20 mouse cellular contexts compared by ENCODE assay signal in the genomic region with DNA sequence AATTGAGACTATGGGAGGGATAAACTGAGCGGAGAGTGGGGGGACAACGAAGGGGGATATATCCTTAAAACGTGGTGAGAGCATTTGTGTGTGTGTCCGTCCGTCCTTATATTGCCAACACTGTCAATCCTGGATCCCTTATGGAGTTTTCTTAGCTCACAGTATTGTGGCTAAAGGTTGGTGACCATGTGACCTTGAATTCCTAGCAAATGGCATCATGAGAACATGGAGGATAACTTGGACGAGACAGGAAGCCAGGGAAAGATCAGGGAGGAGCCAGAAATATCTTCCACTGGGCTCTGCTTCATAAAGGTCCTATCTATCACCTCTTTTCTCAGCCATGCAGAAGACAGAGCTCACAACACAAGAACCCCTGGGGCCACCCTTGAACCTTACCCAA. TPM values are rescaled to one million over a fixed set of nuclear protein-coding genes. Genes with fewer than 3 reads are reported as not detected.
DNase-seq lines count a peak whose midpoint lies in the region; ATAC-seq and TF ChIP-seq lines count a peak whose summit lies in the region.
"Had no signal": no experiment of that assay in that cellular context is flagged by ENCODE, and none has a peak within 500 bp of the region (broad histone marks: within the 10 kb centered on the region; RNA-seq: fewer than 3 reads in every experiment).

No protein-coding gene starts in this region.

- ATAC-seq in hindbrain, embryonic 12.5 days (ENCODE audit: low FRiP score), result no peak
- ATAC-seq in hindbrain, embryonic 16.5 days, result no peak
- ATAC-seq: hindbrain, postnatal 0 days had no signal

- H3K27ac ChIP-seq in hindbrain, embryonic 12.5 days, result peak overlapping the region; percentile 85; the same call in 1 of the 2 replicates
- no peak overlapping the region for H3K27ac ChIP-seq in hindbrain, embryonic 16.5 days (ENCODE audit: low read depth, low read length)
- H3K27ac ChIP-seq in embryonic fibroblast, embryonic 13.5 days (ENCODE audit: insufficient read depth, low read length), result peak overlapping the region; percentile 58; the same call in 1 of the 2 replicates
- H3K27ac ChIP-seq: forebrain, embryonic 12.5 days; hindbrain, postnatal 0 days; limb, embryonic 13.5 days; liver, embryonic 14.5 days had no signal

- H3K9ac ChIP-seq in hindbrain, embryonic 12.5 days, result no peak overlapping the region
- H3K9ac ChIP-seq in hindbrain, embryonic 16.5 days (ENCODE audit: low read depth, low read length), result no peak overlapping the region
- H3K9ac ChIP-seq: embryonic facial prominence, embryonic 15.5 days; forebrain, embryonic 12.5 days; limb, embryonic 13.5 days; liver, embryonic 14.5 days had no signal

- intact Hi-C loops in heart, postnatal 14 days (cut with DNase I), result no loop called here

- TF ChIP-seq POLR2A in embryonic fibroblast, embryonic 13.5 days (IDR thresholded peaks at IDR 0.05; ENCODE audit: low read depth, low read length), result no peak

- no peak overlapping the region for H3K4me3 ChIP-seq in hindbrain, embryonic 12.5 days
- no peak overlapping the region for H3K4me3 ChIP-seq in hindbrain, embryonic 16.5 days (ENCODE audit: low read length)
- H3K4me3 ChIP-seq in embryonic fibroblast, embryonic 13.5 days (ENCODE audit: insufficient read depth, low read length), result no peak overlapping the region
- H3K4me3 ChIP-seq: embryonic facial prominence, embryonic 15.5 days; forebrain, embryonic 12.5 days; limb, embryonic 13.5 days had no signal

- DNase-seq in heart, adult 11 months, result peak; percentile 86
- DNase-seq in heart, postnatal 14 days, result no peak
- DNase-seq in 3134 (ENCODE audit: extremely low read depth, insufficient read length, low spot score), result peak; percentile 25
- DNase-seq in embryo, embryonic 9.5 days (ENCODE audit: extremely low spot score), result no peak
- DNase-seq in adrenal gland, postnatal 14 days, result no peak
- DNase-seq: cerebellum, adult 9-11 months; gastrocnemius, postnatal 14 days; kidney, adult 18-20 months; kidney, postnatal 25 days; layer of hippocampus, adult 9-11 months; lung, postnatal 14 days; thymus, postnatal 14 days had no signal

- 89% methylated on average over 6 of the region's 6 CpGs for WGBS in hindbrain, embryonic 12.5 days
- WGBS in hindbrain, embryonic 16.5 days, result 91% methylated on average over 6 of the region's 6 CpGs

- H3K4me1 ChIP-seq in hindbrain, embryonic 12.5 days, result peaks cover 95% of the 10 kb centered on the region
- peaks cover 61% of the 10 kb centered on the region for H3K4me1 ChIP-seq in hindbrain, embryonic 16.5 days (ENCODE audit: control insufficient read depth, insufficient read depth, low read depth, low read length)
- peaks cover 38% of the 10 kb centered on the region for H3K4me1 ChIP-seq in embryonic fibroblast, embryonic 13.5 days (ENCODE audit: control insufficient read depth, insufficient read depth, low read length)

- H3K4me2 ChIP-seq in hindbrain, embryonic 12.5 days (replicated peaks), result no peak overlapping the region
- H3K4me2 ChIP-seq in hindbrain, embryonic 16.5 days (ENCODE audit: low read length), result no peak overlapping the region
- H3K4me2 ChIP-seq: embryonic facial prominence, embryonic 15.5 days; forebrain, embryonic 12.5 days; limb, embryonic 13.5 days had no signal

- H3K27me3 ChIP-seq in hindbrain, embryonic 12.5 days, result no peaks in the 10 kb centered on the region
- no peaks in the 10 kb centered on the region for H3K27me3 ChIP-seq in hindbrain, embryonic 16.5 days (replicated peaks; ENCODE audit: control insufficient read depth, insufficient read depth, low read length)
- H3K27me3 ChIP-seq: embryonic facial prominence, embryonic 15.5 days; forebrain, embryonic 12.5 days; limb, embryonic 13.5 days had no signal

- no peaks in the 10 kb centered on the region for H3K9me3 ChIP-seq in hindbrain, embryonic 12.5 days (replicated peaks)
- H3K9me3 ChIP-seq in hindbrain, embryonic 16.5 days (ENCODE audit: control insufficient read depth, low read length), result no peaks in the 10 kb centered on the region
- H3K9me3 ChIP-seq: embryonic facial prominence, embryonic 15.5 days; forebrain, embryonic 12.5 days; limb, embryonic 13.5 days had no signal

- no peaks in the 10 kb centered on the region for H3K36me3 ChIP-seq in hindbrain, embryonic 12.5 days
- H3K36me3 ChIP-seq in hindbrain, embryonic 16.5 days (ENCODE audit: control insufficient read depth, insufficient read depth, low read length), result no peaks in the 10 kb centered on the region
- H3K36me3 ChIP-seq: embryonic facial prominence, embryonic 15.5 days; forebrain, embryonic 12.5 days had no signal

- no peak for TF ChIP-seq CTCF in embryonic fibroblast, embryonic 13.5 days (IDR thresholded peaks at IDR 0.05; ENCODE audit: borderline replicate concordance, insufficient read depth, low read length)

RNA-seq across cellular contexts. Expression of a gene that starts 30.3 kb away (rescaled TPM):
- total RNA-seq in heart, postnatal 14 days (2021), result 10 to 100 TPM; 28.3 to 28.7 TPM
- polyA plus RNA-seq in hindbrain, embryonic 12.5 days (2016; fragmentation: Nextera tagmentation; extraction: Ambion mirVana), result 80.4 and 98.4 TPM in 2 replicates
- 54.8 and 69.4 TPM in 2 replicates for polyA plus RNA-seq in hindbrain, embryonic 16.5 days (2015; fragmentation: Nextera tagmentation; extraction: Ambion mirVana)
- 64.3 and 71.8 TPM in 2 replicates for polyA plus RNA-seq in embryonic fibroblast, embryonic 13.5 days (2011; ENCODE audit: insufficient read length, low read depth, missing spikeins)
- 20.8 and 24.9 TPM in 2 replicates for total RNA-seq in adrenal gland, postnatal 14 days (2021)

Comparison
In these comparisons a context has a peak if more than half of its experiments do, and no peak if none do; other contexts are left out.
1. DNase-seq: peak in heart, adult 11 months (single experiment) and 3134 (single experiment); none in heart, postnatal 14 days (0 of 2), embryo, embryonic 9.5 days (single experiment) and adrenal gland, postnatal 14 days (single experiment).